Mouse (Mus musculus): ENCODE measurements at regions not wholly inside any gene's neighbourhood (a gene's known extent, or its start where the extent isn't known, plus 50 kb on each side); places are given as distances from the start of the nearest gene placed in this dataset.
"Not testable (repeated sequence)": the region's sequence is repeated elsewhere in the genome, so short reads cannot be mapped to it uniquely, and the experiment has no call there.

- DNase-seq, result not testable (repeated sequence)
Observed at GRCm38 (mm10) chr16:61056175-61056574, 450.8 kb upstream of the Epha6 start.

DNA sequence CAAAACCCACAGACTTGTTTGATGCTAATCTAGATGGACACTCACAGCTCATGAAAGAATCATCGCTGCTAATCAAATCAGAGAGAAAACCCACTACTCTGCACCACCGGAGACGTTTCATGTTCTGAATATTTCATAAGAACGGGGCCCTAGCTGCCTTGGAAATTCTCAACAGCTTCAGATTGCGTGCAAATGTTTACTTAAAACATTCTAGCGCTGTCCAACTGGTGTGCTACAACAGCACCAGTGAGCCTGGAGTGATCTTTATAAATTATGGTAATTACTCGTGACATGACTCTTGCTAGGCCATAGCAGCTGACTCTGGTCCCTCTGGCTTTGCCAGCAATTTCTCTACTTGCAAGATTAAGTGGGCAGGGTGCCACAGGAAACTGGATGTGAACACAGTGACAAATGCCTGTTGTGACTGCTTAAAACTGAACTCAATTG, 435.8 kb upstream of the Epha6 start:
- DNase-seq, result peak; percentile 2

All from adrenal gland, adult 2 months (tissue).